Mouse (Mus musculus): ENCODE data around the gene Gpr84.

The Gpr84 gene

GRCm38 (mm10) chr15:103336996-103337667 is 26.7 kb upstream of the Gpr84 start:
- CTCF ChIA-PET: interaction anchor here (0.6 to 0.8 kb wide), 3 partner anchors 14 to 155 kb away, joined by 3 read pairs; no protein-coding TSS in a partner anchor

- CTCF ChIA-PET: interaction anchor here (0.6 to 1.0 kb wide), 2 partner anchors 9 to 349 kb away, joined by 3 to 4 read pairs; no protein-coding TSS in a partner anchor
Observed at GRCm38 (mm10) chr15:103335488-103336235, 25.2 kb upstream of the Gpr84 start.

GRCm38 (mm10) chr15:103335040-103335439 is 24.6 kb upstream of the Gpr84 start:
- CTCF ChIA-PET: no interaction called here

- CTCF ChIA-PET: interaction anchor here (0.5 to 0.8 kb wide), 2 partner anchors 107 to 369 kb away, joined by 3 to 4 read pairs; no protein-coding TSS in a partner anchor
Observed at GRCm38 (mm10) chr15:103334194-103334593, 23.8 kb upstream of the Gpr84 start.

GRCm38 (mm10) chr15:103333738-103334137 is 23.3 kb upstream of the Gpr84 start:
- CTCF ChIA-PET: interaction anchor here (0.5 to 1.1 kb wide), 3 partner anchors 10 to 368 kb away, joined by 3 to 4 read pairs (median 3); no protein-coding TSS in a partner anchor

GRCm38 (mm10) chr15:103333081-103333615 is 22.7 kb upstream of the Gpr84 start:
- CTCF ChIA-PET: interaction anchor here (1.1 to 1.3 kb wide), 2 partner anchors 10 to 18 kb away, joined by 3 read pairs; no protein-coding TSS in a partner anchor

GRCm38 (mm10) chr15:103323455-103324247 is 13.2 kb upstream of the Gpr84 start:
- CTCF ChIA-PET: interaction anchor here (0.5 to 1.2 kb wide), 9 partner anchors 10 to 382 kb away, joined by 3 to 5 read pairs (median 3); partner anchors contain the start of gene Gpr84

- CTCF ChIA-PET: interaction anchor here (0.8 to 1.2 kb wide), 4 partner anchors 10 to 39 kb away, joined by 3 to 5 read pairs (median 3); no protein-coding TSS in a partner anchor
Observed at GRCm38 (mm10) chr15:103323070-103323454, 12.7 kb upstream of the Gpr84 start.

- CTCF ChIA-PET: interaction anchor here (1.0 kb wide), 1 partner anchor 15 kb away, joined by 3 read pairs; no protein-coding TSS in a partner anchor
Observed at GRCm38 (mm10) chr15:103322396-103322795, 12.0 kb upstream of the Gpr84 start.

- CTCF ChIA-PET: interaction anchor here (0.5 to 0.7 kb wide), 2 partner anchors 45 to 314 kb away, joined by 3 to 8 read pairs; no protein-coding TSS in a partner anchor
Observed at GRCm38 (mm10) chr15:103321076-103321475, 10.7 kb upstream of the Gpr84 start.

GRCm38 (mm10) chr15:103318201-103318816 is 7.9 kb upstream of the Gpr84 start:
- CTCF ChIA-PET: no interaction called here

- CTCF ChIA-PET: interaction anchor here (0.6 kb wide), 1 partner anchor 43 kb away, joined by 3 read pairs; no protein-coding TSS in a partner anchor
Observed at GRCm38 (mm10) chr15:103317731-103318130, 7.3 kb upstream of the Gpr84 start.

- CTCF ChIA-PET: interaction anchor here (0.6 kb wide), 1 partner anchor 42 kb away, joined by 3 read pairs; no protein-coding TSS in a partner anchor
Observed at GRCm38 (mm10) chr15:103317120-103317519, 6.7 kb upstream of the Gpr84 start.

- CTCF ChIA-PET: no interaction called here
Observed at GRCm38 (mm10) chr15:103315979-103316776, 5.8 kb upstream of the Gpr84 start.

GRCm38 (mm10) chr15:103315011-103315502 is 4.6 kb upstream of the Gpr84 start:
- CTCF ChIA-PET: interaction anchor here (1.1 kb wide), 1 partner anchor 17 kb away, joined by 3 read pairs; no protein-coding TSS in a partner anchor

- CTCF ChIA-PET: no interaction called here
Observed at GRCm38 (mm10) chr15:103314181-103314580, 3.8 kb upstream of the Gpr84 start.

- CTCF ChIA-PET: interaction anchor here (0.5 kb wide), 1 partner anchor 38 kb away, joined by 3 read pairs; no protein-coding TSS in a partner anchor
Observed at GRCm38 (mm10) chr15:103313495-103314095, 3.2 kb upstream of the Gpr84 start.

GRCm38 (mm10) chr15:103308876-103309580 is 1.4 kb downstream of the Gpr84 start:
- CTCF ChIA-PET: interaction anchor here (0.6 to 1.3 kb wide), 4 partner anchors 15 to 342 kb away, joined by 3 to 9 read pairs (median 4); partner anchors contain the start of gene Hoxc10
